Mouse (Mus musculus) liver, embryonic 16.5 days (tissue): ENCODE data around the gene Carnmt1. TPM values are rescaled to one million over a fixed set of nuclear protein-coding genes. Genes with fewer than 3 reads are reported as not detected.

Experiments used
- ATAC-seq: fragments of 200-750 bp; cut with Nextera tagmentation; 2 replicates; pipeline ENCODE4 v1.8.0; 2017; ENCODE audit warnings: low read depth, mild to moderate bottlenecking, moderate number of reproducible peaks, moderate library complexity
- H3K27ac ChIP-seq: fragments of 300-500 bp; sonication (generic); 2 replicates; pipeline ENCODE4 v1.5.1; 2014; ENCODE audit warnings: mild to moderate bottlenecking, low read length
- H3K27me3 ChIP-seq: fragments of 300-500 bp; sonication (generic); 2 replicates; pipeline ENCODE4 v1.6.1; 2014; ENCODE audit warnings: low read depth, low read length, mixed read lengths; ENCODE audit not compliant: control insufficient read depth, insufficient read depth
- H3K36me3 ChIP-seq: fragments of 300-500 bp; sonication (generic); 2 replicates; pipeline ENCODE4 v1.6.1; 2014; ENCODE audit warnings: mild to moderate bottlenecking; ENCODE audit not compliant: control insufficient read depth, insufficient read depth
- H3K4me1 ChIP-seq: fragments of 300-500 bp; sonication (generic); 2 replicates; pipeline ENCODE4 v1.6.1; 2014; ENCODE audit warnings: low read depth, low read length, mixed read lengths; ENCODE audit not compliant: control insufficient read depth
- H3K4me2 ChIP-seq: fragments of 300-500 bp; sonication (generic); 2 replicates; pipeline ENCODE4 v1.6.1; 2014; ENCODE audit warnings: low read depth, low read length, mixed read lengths
- H3K4me3 ChIP-seq: fragments of 300-500 bp; sonication (generic); 2 replicates; pipeline ENCODE4 v1.5.1; 2014; ENCODE audit warnings: low read depth, mild to moderate bottlenecking, low read length
- H3K9ac ChIP-seq: fragments of 300-500 bp; sonication (generic); 2 replicates; pipeline ENCODE4 v1.6.1; 2014; ENCODE audit warnings: low read depth, low read length
- H3K9me3 ChIP-seq: fragments of 300-500 bp; sonication (generic); replicated peaks from 2 replicates; pipeline ENCODE4 v1.6.1; 2016; ENCODE audit warnings: low read length; ENCODE audit not compliant: control insufficient read depth
- WGBS: fragments of 180-500 bp; shearing (Covaris S2); extraction: QIAGEN DNeasy Blood & Tissue Kit; methylation state at CpG from one replicate; pipeline ENCODE4 v1.1.7; 2014; ENCODE audit not compliant: insufficient replicate concordance; 5-methylcytosine and 5-hydroxymethylcytosine counted together
- polyA plus RNA-seq: library from polyadenylated mRNA; unstranded; fragments of >200 nt; fragmentation: Nextera tagmentation; extraction: Ambion mirVana; gene quantifications from 2 replicates; pipeline ENCODE4 v1.2.1, GENCODE M21; 2015

Gene Carnmt1
- polyA plus RNA-seq, 1 experiment from 2014 or later = 12.6 TPM

GRCm38 (mm10) chr19:18649955-18650354 lies 20.6 kb upstream of the Carnmt1 start:
- Histone ChIP-seq H3K27ac (peak overlapping the region; percentile 55; the same call in 1 of the 2 replicates), H3K36me3 (no peaks in the 10 kb centered on the region), H3K27me3 (no peaks in the 10 kb centered on the region), H3K9ac (no peak overlapping the region), H3K4me1 (peaks cover 44% of the 10 kb centered on the region), H3K9me3 (no peaks in the 10 kb centered on the region), H3K4me3 (no peak overlapping the region), H3K4me2 (peak overlapping the region; percentile 28; the same call in 1 of the 2 replicates)
- 29% methylated on average over 4 of the region's 4 CpGs for WGBS
- ATAC-seq = no peak

- no peak for ATAC-seq
- H3K27me3 ChIP-seq = no peaks in the 10 kb centered on the region
- H3K4me2 ChIP-seq = peak overlapping the region; percentile 28; the same call in 1 of the 2 replicates
- no peak overlapping the region for H3K4me3 ChIP-seq
- H3K9me3 ChIP-seq = no peaks in the 10 kb centered on the region
- peak overlapping the region; percentile 55; the same call in 1 of the 2 replicates for H3K27ac ChIP-seq
- no peak overlapping the region for H3K9ac ChIP-seq
- peaks cover 44% of the 10 kb centered on the region for H3K4me1 ChIP-seq
- 26% methylated on average over 6 of the region's 6 CpGs for WGBS
- no peaks in the 10 kb centered on the region for H3K36me3 ChIP-seq
Measured at GRCm38 (mm10) chr19:18650473-18650872, 20.1 kb upstream of the Carnmt1 start.

GRCm38 (mm10) chr19:18652592-18652991 lies 18.0 kb upstream of the Carnmt1 start:
- no peak overlapping the region for H3K4me3 ChIP-seq
- no peak overlapping the region for H3K4me2 ChIP-seq
- WGBS = 77% methylated on average over 4 of the region's 4 CpGs
- H3K27ac ChIP-seq = no peak overlapping the region
- H3K36me3 ChIP-seq = no peaks in the 10 kb centered on the region
- peaks cover 26% of the 10 kb centered on the region for H3K4me1 ChIP-seq
- ATAC-seq = no peak
- H3K9ac ChIP-seq = no peak overlapping the region
- H3K27me3 ChIP-seq = no peaks in the 10 kb centered on the region
- H3K9me3 ChIP-seq = no peaks in the 10 kb centered on the region

- H3K4me1 ChIP-seq = peaks cover 21% of the 10 kb centered on the region
- no peak overlapping the region for H3K4me2 ChIP-seq
- H3K27ac ChIP-seq = no peak overlapping the region
- H3K9me3 ChIP-seq = no peaks in the 10 kb centered on the region
- no peak for ATAC-seq
- H3K27me3 ChIP-seq = no peaks in the 10 kb centered on the region
- H3K36me3 ChIP-seq = no peaks in the 10 kb centered on the region
- no peak overlapping the region for H3K9ac ChIP-seq
- no peak overlapping the region for H3K4me3 ChIP-seq
- 46% methylated on average over 6 of the region's 6 CpGs for WGBS
Measured at GRCm38 (mm10) chr19:18653058-18653457, 17.5 kb upstream of the Carnmt1 start.

GRCm38 (mm10) chr19:18654330-18654729 lies 16.2 kb upstream of the Carnmt1 start:
- H3K4me1 ChIP-seq = peaks cover 18% of the 10 kb centered on the region
- H3K4me3 ChIP-seq = no peak overlapping the region
- H3K27me3 ChIP-seq = no peaks in the 10 kb centered on the region
- no peak for ATAC-seq
- H3K27ac ChIP-seq = no peak overlapping the region
- no peak overlapping the region for H3K9ac ChIP-seq
- H3K4me2 ChIP-seq = no peak overlapping the region
- H3K36me3 ChIP-seq = no peaks in the 10 kb centered on the region
- WGBS = 80% methylated on average over 8 of the region's 8 CpGs
- no peaks in the 10 kb centered on the region for H3K9me3 ChIP-seq

GRCm38 (mm10) chr19:18654984-18655383 lies 15.6 kb upstream of the Carnmt1 start:
- WGBS = 42% methylated on average over 5 of the region's 5 CpGs
- H3K27ac ChIP-seq = no peak overlapping the region
- peaks cover 14% of the 10 kb centered on the region for H3K4me1 ChIP-seq
- H3K9me3 ChIP-seq = no peaks in the 10 kb centered on the region
- ATAC-seq = no peak
- H3K9ac ChIP-seq = no peak overlapping the region
- H3K4me2 ChIP-seq = no peak overlapping the region
- H3K36me3 ChIP-seq = no peaks in the 10 kb centered on the region
- H3K4me3 ChIP-seq = no peak overlapping the region
- no peaks in the 10 kb centered on the region for H3K27me3 ChIP-seq

GRCm38 (mm10) chr19:18655999-18656398 lies 14.6 kb upstream of the Carnmt1 start:
- WGBS = 66% methylated on average over 7 of the region's 7 CpGs
- no peak overlapping the region for H3K27ac ChIP-seq
- no peak overlapping the region for H3K9ac ChIP-seq
- H3K4me2 ChIP-seq = no peak overlapping the region
- H3K36me3 ChIP-seq = no peaks in the 10 kb centered on the region
- no peak overlapping the region for H3K4me3 ChIP-seq
- no peaks in the 10 kb centered on the region for H3K9me3 ChIP-seq
- no peaks in the 10 kb centered on the region for H3K27me3 ChIP-seq
- ATAC-seq = no peak
- peaks cover 5% of the 10 kb centered on the region; the same call in 1 of the 2 replicates for H3K4me1 ChIP-seq

- Histone ChIP-seq H3K4me2 (no peak overlapping the region), H3K27me3 (no peaks in the 10 kb centered on the region), H3K27ac (no peak overlapping the region), H3K4me3 (no peak overlapping the region), H3K9ac (no peak overlapping the region), H3K9me3 (no peaks in the 10 kb centered on the region), H3K36me3 (no peaks in the 10 kb centered on the region), H3K4me1 (peaks cover 6% of the 10 kb centered on the region; the same call in 1 of the 2 replicates)
- ATAC-seq = no peak
- WGBS = 70% methylated on average over 4 of the region's 4 CpGs
Measured at GRCm38 (mm10) chr19:18658473-18658872, 12.1 kb upstream of the Carnmt1 start.

GRCm38 (mm10) chr19:18659349-18659748 lies 11.2 kb upstream of the Carnmt1 start:
- ATAC-seq = peak; percentile 56; the same call in 1 of the 2 replicates

More at GRCm38 (mm10) chr19:18659349-18659748, 11.2 kb upstream of the Carnmt1 start:
- Histone ChIP-seq H3K9ac (no peak overlapping the region), H3K4me1 (peaks cover 2% of the 10 kb centered on the region; the same call in 1 of the 2 replicates), H3K9me3 (no peaks in the 10 kb centered on the region), H3K27me3 (no peaks in the 10 kb centered on the region), H3K4me2 (no peak overlapping the region), H3K4me3 (no peak overlapping the region), H3K36me3 (no peaks in the 10 kb centered on the region), H3K27ac (no peak overlapping the region)
- WGBS = 20% methylated on average over 1 of the region's 1 CpGs
